Mouse (Mus musculus): Measurements from ENCODE around the gene Bok.
"Not testable (repeated sequence)": the region's sequence is repeated elsewhere in the genome, so short reads cannot be mapped to it uniquely, and the experiment has no call there.

The Bok gene

GRCm38 (mm10) chr1:93685401-93686244, at the start of gene Bok:
Bok (plus strand) TSS chr1:93685660.
- DNase-seq (ENCODE audit: low spot score), result no peak

- DNase-seq (ENCODE audit: low spot score), result no peak
Measured at GRCm38 (mm10) chr1:93636211-93636897, 49.1 kb upstream of the Bok start.

- no peak for DNase-seq (ENCODE audit: low spot score)
Measured at GRCm38 (mm10) chr1:93641978-93642377, 43.5 kb upstream of the Bok start.

GRCm38 (mm10) chr1:93642692-93643091, 42.8 kb upstream of the Bok start:
- DNase-seq (ENCODE audit: low spot score), result no peak

GRCm38 (mm10) chr1:93649604-93650172, 35.8 kb upstream of the Bok start:
- no peak for DNase-seq (ENCODE audit: low spot score)

- DNase-seq (ENCODE audit: low spot score), result no peak
Measured at GRCm38 (mm10) chr1:93654275-93654674, 31.2 kb upstream of the Bok start.

- DNase-seq (ENCODE audit: low spot score), result no peak
Measured at GRCm38 (mm10) chr1:93654798-93655197, 30.7 kb upstream of the Bok start.

- no peak for DNase-seq (ENCODE audit: low spot score)
Measured at GRCm38 (mm10) chr1:93656325-93657024, 29.0 kb upstream of the Bok start.

GRCm38 (mm10) chr1:93657025-93657360, 28.5 kb upstream of the Bok start:
- no peak for DNase-seq (ENCODE audit: low spot score)

GRCm38 (mm10) chr1:93658559-93658958, 26.9 kb upstream of the Bok start, which contains the start of gene Stk25:
Stk25 (minus strand) TSS chr1:93658659.
- DNase-seq (ENCODE audit: low spot score), result not testable (repeated sequence)

GRCm38 (mm10) chr1:93667760-93668400, 17.6 kb upstream of the Bok start:
- no peak for DNase-seq (ENCODE audit: low spot score)

GRCm38 (mm10) chr1:93668791-93669548, 16.5 kb upstream of the Bok start:
- DNase-seq (ENCODE audit: low spot score), result no peak

- DNase-seq (ENCODE audit: low spot score), result no peak
Measured at GRCm38 (mm10) chr1:93669941-93670340, 15.5 kb upstream of the Bok start.

- no peak for DNase-seq (ENCODE audit: low spot score)
Measured at GRCm38 (mm10) chr1:93672682-93673081, 12.8 kb upstream of the Bok start.

- no peak for DNase-seq (ENCODE audit: low spot score)
Measured at GRCm38 (mm10) chr1:93678386-93678785, 7.1 kb upstream of the Bok start.

- no peak for DNase-seq (ENCODE audit: low spot score)
Measured at GRCm38 (mm10) chr1:93679889-93680568, 5.4 kb upstream of the Bok start.

- DNase-seq (ENCODE audit: low spot score), result no peak
Measured at GRCm38 (mm10) chr1:93686245-93686960, 943 bp downstream of the Bok start.

- no peak for DNase-seq (ENCODE audit: low spot score)
Measured at GRCm38 (mm10) chr1:93686961-93687320, 1.5 kb downstream of the Bok start.

- DNase-seq (ENCODE audit: low spot score), result no peak
Measured at GRCm38 (mm10) chr1:93688154-93688553, 2.7 kb downstream of the Bok start.

GRCm38 (mm10) chr1:93689901-93690496, 4.5 kb downstream of the Bok start:
- DNase-seq (ENCODE audit: low spot score), result no peak
